9 mouse cellular contexts compared by ENCODE assay signal in the genomic region with DNA sequence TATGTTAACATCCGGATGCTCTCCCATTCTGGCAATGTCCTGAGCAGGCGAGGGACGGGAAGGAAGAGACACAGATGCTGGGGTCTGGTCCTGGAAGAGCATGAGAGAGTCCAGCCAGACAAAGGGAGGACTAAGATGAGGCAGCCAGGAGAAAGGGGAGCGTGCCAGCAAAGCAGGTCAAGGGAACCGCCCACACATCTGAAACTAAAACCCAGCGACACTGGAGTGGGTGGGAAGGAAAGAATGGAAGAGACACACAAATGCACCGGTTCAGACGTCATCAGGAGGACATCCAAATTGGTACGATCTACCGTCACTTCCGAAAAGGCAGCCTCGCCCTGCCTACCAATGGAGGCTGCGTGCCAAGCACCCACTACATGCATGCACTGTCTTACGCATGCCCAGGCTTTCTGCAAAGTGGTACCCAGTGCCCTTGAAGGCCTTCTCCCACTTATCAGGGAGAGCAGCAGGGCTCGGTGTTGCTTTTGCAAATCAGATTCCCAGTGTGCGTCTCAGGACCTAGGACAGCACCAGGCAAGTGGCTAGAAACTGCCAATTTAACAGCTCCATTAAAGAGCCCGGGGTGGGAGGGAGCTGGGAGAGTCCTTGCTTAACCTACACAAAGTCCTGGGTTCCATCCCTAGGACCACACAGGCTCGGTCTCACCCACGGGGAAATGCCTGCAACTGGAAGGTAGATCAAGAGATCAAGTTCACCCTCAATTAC. TPM values are rescaled to one million over a fixed set of nuclear protein-coding genes. Genes with fewer than 3 reads are reported as not detected.
DNase-seq lines count a peak whose midpoint lies in the region; ATAC-seq and TF ChIP-seq lines count a peak whose summit lies in the region.
"Had no signal": no experiment of that assay in that cellular context is flagged by ENCODE, and none has a peak within 500 bp of the region (broad histone marks: within the 10 kb centered on the region; RNA-seq: fewer than 3 reads in every experiment).

No protein-coding gene starts in this region.

- no peak for TF ChIP-seq CTCF in liver, postnatal 0 days (IDR thresholded peaks at IDR 0.05; ENCODE audit: low read depth)

- no peak overlapping the region for H3K4me3 ChIP-seq in hindbrain, embryonic 10.5 days
- H3K4me3 ChIP-seq in hindbrain, embryonic 11.5 days (ENCODE audit: low read depth, low read length) = no peak overlapping the region
- H3K4me3 ChIP-seq in liver, postnatal 0 days (ENCODE audit: low read depth, low read length) = no peak overlapping the region

- H3K9me3 ChIP-seq in hindbrain, embryonic 10.5 days = no peaks in the 10 kb centered on the region
- no peaks in the 10 kb centered on the region for H3K9me3 ChIP-seq in hindbrain, embryonic 11.5 days (ENCODE audit: control insufficient read depth, low read length)
- no peaks in the 10 kb centered on the region for H3K9me3 ChIP-seq in liver, postnatal 0 days (ENCODE audit: low read length)

- no peak overlapping the region for H3K4me2 ChIP-seq in hindbrain, embryonic 11.5 days (replicated peaks; ENCODE audit: low read depth, low read length)
- H3K4me2 ChIP-seq in liver, postnatal 0 days (ENCODE audit: low read depth, low read length) = no peak overlapping the region

- H3K27me3 ChIP-seq in hindbrain, embryonic 10.5 days (ENCODE audit: insufficient read depth, poor library complexity, severe bottlenecking) = no peaks in the 10 kb centered on the region
- H3K27me3 ChIP-seq in hindbrain, embryonic 11.5 days (ENCODE audit: control insufficient read depth, insufficient read depth, low read length) = no peaks in the 10 kb centered on the region
- H3K27me3 ChIP-seq in liver, postnatal 0 days (ENCODE audit: insufficient read depth, low read length) = no peaks in the 10 kb centered on the region

- intact Hi-C loops in heart, postnatal 10 days (cut with DNase I) = loop anchor here (5.0 kb wide), 1 partner anchor 38 kb away; a partner anchor contains a TSS

- H3K9ac ChIP-seq in hindbrain, embryonic 11.5 days (ENCODE audit: low read depth, low read length) = no peak overlapping the region
- H3K9ac ChIP-seq in liver, postnatal 0 days (replicated peaks) = no peak overlapping the region
- H3K9ac ChIP-seq: liver, embryonic 14.5 days had no signal

- H3K36me3 ChIP-seq in hindbrain, embryonic 10.5 days = peaks cover 16% of the 10 kb centered on the region
- H3K36me3 ChIP-seq in hindbrain, embryonic 11.5 days (ENCODE audit: control insufficient read depth, insufficient read depth, low read length) = no peaks in the 10 kb centered on the region
- no peaks in the 10 kb centered on the region for H3K36me3 ChIP-seq in liver, postnatal 0 days (replicated peaks; ENCODE audit: insufficient read depth, low read length)

- peak overlapping the region; percentile 20; the same call in 1 of the 2 replicates for H3K27ac ChIP-seq in hindbrain, embryonic 10.5 days
- no peak overlapping the region for H3K27ac ChIP-seq in hindbrain, embryonic 11.5 days (ENCODE audit: low read depth, low read length)
- H3K27ac ChIP-seq in liver, postnatal 0 days (ENCODE audit: low read depth) = no peak overlapping the region
- H3K27ac ChIP-seq: liver, embryonic 14.5 days had no signal

- H3K4me1 ChIP-seq in hindbrain, embryonic 10.5 days (replicated peaks) = peaks cover 61% of the 10 kb centered on the region
- peaks cover 2% of the 10 kb centered on the region; the same call in 1 of the 2 replicates for H3K4me1 ChIP-seq in hindbrain, embryonic 11.5 days (replicated peaks; ENCODE audit: control insufficient read depth, insufficient read depth, low read length)
- peaks cover 15% of the 10 kb centered on the region for H3K4me1 ChIP-seq in liver, postnatal 0 days (ENCODE audit: insufficient read depth)

- DNase-seq in hindbrain, embryonic 10.5 days (ENCODE audit: low spot score) = no peak
- no peak for DNase-seq in hindbrain, embryonic 11.5 days (ENCODE audit: low spot score)
- DNase-seq in 3T3-L1 (ENCODE audit: low read depth, low spot score) (peak; percentile 59), ZHBTc4 (ENCODE audit: low read depth, low spot score) (peak; percentile 76)
- DNase-seq in heart, postnatal 10 days = peak; percentile 63
- DNase-seq in right cerebral cortex, adult 2 months (ENCODE audit: low spot score in 2 of 2) = peak; percentile 73 to 76
- no peak for DNase-seq in thymus, postnatal 25 days
- DNase-seq in liver, postnatal 0 days = no peak

- ATAC-seq in hindbrain, embryonic 11.5 days (ENCODE audit: low FRiP score) = no peak
- no peak for ATAC-seq in liver, postnatal 0 days

- TF ChIP-seq EP300 in liver, postnatal 0 days (IDR thresholded peaks at IDR 0.05; ENCODE audit: low read depth) = no peak

- 64% methylated on average over 19 of the region's 19 CpGs for WGBS in hindbrain, embryonic 10.5 days
- WGBS in hindbrain, embryonic 11.5 days = 72% methylated on average over 19 of the region's 19 CpGs
- 73% methylated on average over 19 of the region's 19 CpGs for WGBS in liver, postnatal 0 days (ENCODE audit: insufficient replicate concordance)

RNA-seq across cellular contexts. Expression of a gene that starts 7.6 kb away (rescaled TPM):
- polyA plus RNA-seq in hindbrain, embryonic 10.5 days (2016; fragmentation: Nextera tagmentation; extraction: Ambion mirVana) = 6.0 and 8.1 TPM in 2 replicates
- 7.4 and 8.0 TPM in 2 replicates for polyA plus RNA-seq in hindbrain, embryonic 11.5 days (2014; fragmentation: Nextera tagmentation; extraction: Ambion mirVana)
- 10 to 100 TPM; 14.6 to 16.0 TPM for total RNA-seq in heart, postnatal 10 days (2021)
- 0.21 and 0.29 TPM in 2 replicates for polyA plus RNA-seq in liver, postnatal 0 days (2015; fragmentation: Nextera tagmentation; extraction: Ambion mirVana)

RNA-seq across cellular contexts. Expression of a gene that starts 15.3 kb away (rescaled TPM):
- 0.09 and 0.12 TPM in 2 replicates for polyA plus RNA-seq in hindbrain, embryonic 10.5 days (2016; fragmentation: Nextera tagmentation; extraction: Ambion mirVana)
- polyA plus RNA-seq in hindbrain, embryonic 11.5 days (2014; fragmentation: Nextera tagmentation; extraction: Ambion mirVana) = not detected in 2 replicates
- total RNA-seq in heart, postnatal 10 days (2021) = not detected
- not detected in 2 replicates for polyA plus RNA-seq in liver, postnatal 0 days (2015; fragmentation: Nextera tagmentation; extraction: Ambion mirVana)
- polyA plus RNA-seq: liver, embryonic 14.5 days had no signal

RNA-seq across cellular contexts. Expression of a gene that starts 36.5 kb away (rescaled TPM):
- 366 and 403 TPM in 2 replicates for polyA plus RNA-seq in hindbrain, embryonic 10.5 days (2016; fragmentation: Nextera tagmentation; extraction: Ambion mirVana)
- polyA plus RNA-seq in hindbrain, embryonic 11.5 days (2014; fragmentation: Nextera tagmentation; extraction: Ambion mirVana) = 291 and 298 TPM in 2 replicates
- total RNA-seq in heart, postnatal 10 days (2021) = 10 to 100 TPM; 37.6 to 39.8 TPM
- polyA plus RNA-seq in liver, postnatal 0 days (2015; fragmentation: Nextera tagmentation; extraction: Ambion mirVana) = 75.4 and 81.4 TPM in 2 replicates

Comparison
In these comparisons a context has a peak if more than half of its experiments do, and no peak if none do; other contexts are left out.
1. DNase-seq: peak in 3T3-L1 (single experiment), ZHBTc4 (single experiment), heart, postnatal 10 days (2 of 2) and right cerebral cortex, adult 2 months (2 of 2); none in hindbrain, embryonic 10.5 days (single experiment), hindbrain, embryonic 11.5 days (single experiment), thymus, postnatal 25 days (single experiment) and liver, postnatal 0 days (single experiment).